Mouse (Mus musculus) lung, embryonic 14.5 days (tissue): ENCODE data around the gene Fam110a. TPM values are rescaled to one million over a fixed set of nuclear protein-coding genes. Genes with fewer than 3 reads are reported as not detected.

ENCODE experiments used
- ATAC-seq: fragments of 200-750 bp; cut with Nextera tagmentation; 2 replicates; pipeline ENCODE4 v1.8.0; 2017; ENCODE audit warnings: mild to moderate bottlenecking, moderate TSS enrichment, moderate library complexity; ENCODE audit not compliant: insufficient read depth
- DNase-seq: peaks from one replicate; pipeline ENCODE4 v3.0.0-alpha.2; 2015
- H3K27ac ChIP-seq: fragments of 300-500 bp; sonication (generic); 2 replicates; pipeline ENCODE4 v1.5.1; 2014; ENCODE audit warnings: low read depth, mild to moderate bottlenecking, moderate library complexity
- H3K27me3 ChIP-seq: fragments of 300-500 bp; sonication (generic); 2 replicates; pipeline ENCODE4 v1.6.1; 2014; ENCODE audit warnings: low read length, control low read depth; ENCODE audit not compliant: insufficient read depth
- H3K36me3 ChIP-seq: fragments of 300-500 bp; sonication (generic); 2 replicates; pipeline ENCODE4 v1.6.1; 2014; ENCODE audit warnings: control low read depth; ENCODE audit not compliant: insufficient read depth
- H3K4me1 ChIP-seq: fragments of 300-500 bp; sonication (generic); 2 replicates; pipeline ENCODE4 v1.6.1; 2014; ENCODE audit warnings: antibody characterized with exemption, control low read depth; ENCODE audit not compliant: insufficient read depth
- H3K4me2 ChIP-seq: fragments of 300-500 bp; sonication (generic); 2 replicates; pipeline ENCODE4 v1.6.1; 2014; ENCODE audit warnings: mild to moderate bottlenecking
- H3K4me3 ChIP-seq: fragments of 300-500 bp; sonication (generic); 2 replicates; pipeline ENCODE4 v1.5.1; 2014; ENCODE audit warnings: low read depth, low read length
- H3K9ac ChIP-seq: fragments of 300-500 bp; sonication (generic); 2 replicates; pipeline ENCODE4 v1.6.1; 2014
- H3K9me3 ChIP-seq: fragments of 300-500 bp; sonication (generic); 2 replicates; pipeline ENCODE4 v1.6.1; 2016; ENCODE audit warnings: low read depth, low read length, control low read depth
- CTCF ChIP-seq: IDR thresholded peaks from 2 replicates; pipeline ENCODE4 v1.5.1; 2016; ENCODE audit warnings: antibody characterized with exemption, low read depth
- WGBS: fragments of 180-500 bp; shearing (Covaris S2); extraction: QIAGEN DNeasy Blood & Tissue Kit; methylation state at CpG from one replicate; pipeline ENCODE4 v1.1.7; 2014; 5-methylcytosine and 5-hydroxymethylcytosine counted together
- polyA plus RNA-seq: library from polyadenylated mRNA; unstranded; fragments of >200 nt; fragmentation: Nextera tagmentation; extraction: Ambion mirVana; gene quantifications from 2 replicates; pipeline ENCODE4 v1.2.1, GENCODE M21; 2014

Gene Fam110a
- polyA plus RNA-seq, 1 experiment from 2014 or later: 29.3 TPM

- DNase-seq (no peak), ATAC-seq (no peak)
- Histone ChIP-seq H3K36me3 (no peaks in the 10 kb centered on the region), H3K4me1 (peaks cover 17% of the 10 kb centered on the region), H3K4me3 (no peak overlapping the region), H3K9me3 (no peaks in the 10 kb centered on the region), H3K9ac (no peak overlapping the region), H3K27me3 (no peaks in the 10 kb centered on the region), H3K27ac (no peak overlapping the region), H3K4me2 (no peak overlapping the region)
- no peak for TF ChIP-seq CTCF
- WGBS: 69% methylated on average over 3 of the region's 3 CpGs
Observed at GRCm38 (mm10) chr2:151976067-151976466, 4.0 kb downstream of the Fam110a start.

GRCm38 (mm10) chr2:151975295-151975694 is 4.7 kb downstream of the Fam110a start:
- 81% methylated on average over 5 of the region's 5 CpGs for WGBS
- Histone ChIP-seq H3K4me3 (no peak overlapping the region), H3K9me3 (no peaks in the 10 kb centered on the region), H3K4me2 (no peak overlapping the region), H3K9ac (no peak overlapping the region), H3K27ac (no peak overlapping the region), H3K4me1 (peaks cover 13% of the 10 kb centered on the region), H3K27me3 (no peaks in the 10 kb centered on the region), H3K36me3 (peaks cover under 1% of the 10 kb centered on the region; the same call in 1 of the 2 replicates)
- DNase-seq (no peak), ATAC-seq (no peak)
- peak; percentile 23; the same call in 1 of the 2 replicates for TF ChIP-seq CTCF

- 20% methylated on average over 36 of the region's 36 CpGs for WGBS
- DNase-seq (peak; percentile 72), ATAC-seq (0 out of 2 replicates have a peak, but pooled peaks have one; percentile 5)
- Histone ChIP-seq H3K4me3 (peak overlapping the region; percentile 36), H3K4me2 (peak overlapping the region; percentile 62), H3K4me1 (peaks cover 13% of the 10 kb centered on the region), H3K9ac (peak overlapping the region; percentile 49), H3K9me3 (no peaks in the 10 kb centered on the region), H3K36me3 (peaks cover 15% of the 10 kb centered on the region; the same call in 1 of the 2 replicates), H3K27me3 (no peaks in the 10 kb centered on the region), H3K27ac (peak overlapping the region; percentile 68)
- TF ChIP-seq CTCF: peak; percentile 43
Observed at GRCm38 (mm10) chr2:151973595-151974562, 6.1 kb downstream of the Fam110a start.

GRCm38 (mm10) chr2:151972880-151973594 is 7.0 kb downstream of the Fam110a start:
- TF ChIP-seq CTCF: no peak
- Histone ChIP-seq H3K4me1 (peaks cover 13% of the 10 kb centered on the region), H3K36me3 (peaks cover 24% of the 10 kb centered on the region; the same call in 1 of the 2 replicates), H3K27ac (peak overlapping the region; percentile 68), H3K9me3 (no peaks in the 10 kb centered on the region), H3K9ac (peak overlapping the region; percentile 49), H3K4me3 (peak overlapping the region; percentile 36), H3K4me2 (peak overlapping the region; percentile 62), H3K27me3 (no peaks in the 10 kb centered on the region)
- ATAC-seq (peak; percentile 29; the same call in 1 of the 2 replicates), DNase-seq (peak; percentile 48)
- 29% methylated on average over 23 of the region's 23 CpGs for WGBS

GRCm38 (mm10) chr2:151971748-151972147 is 8.3 kb downstream of the Fam110a start:
- Histone ChIP-seq H3K4me1 (peaks cover 13% of the 10 kb centered on the region), H3K36me3 (peaks cover 32% of the 10 kb centered on the region), H3K9me3 (no peaks in the 10 kb centered on the region), H3K9ac (no peak overlapping the region), H3K27ac (no peak overlapping the region), H3K27me3 (no peaks in the 10 kb centered on the region), H3K4me3 (no peak overlapping the region), H3K4me2 (peak overlapping the region; percentile 62; the same call in 1 of the 2 replicates)
- TF ChIP-seq CTCF: no peak
- no peak for ATAC-seq
- no peak for DNase-seq
- 72% methylated on average over 5 of the region's 5 CpGs for WGBS

GRCm38 (mm10) chr2:151970191-151971172 is 9.5 kb downstream of the Fam110a start:
- H3K9ac ChIP-seq: peak overlapping the region; percentile 46

More at GRCm38 (mm10) chr2:151970191-151971172, 9.5 kb downstream of the Fam110a start:
- DNase-seq: peak; percentile 93
- H3K27ac ChIP-seq: peak overlapping the region; percentile 74
- H3K9me3 ChIP-seq: no peaks in the 10 kb centered on the region
- peak overlapping the region; percentile 20 for H3K4me3 ChIP-seq
- TF ChIP-seq CTCF: no peak
- H3K27me3 ChIP-seq: no peaks in the 10 kb centered on the region
- H3K36me3 ChIP-seq: peaks cover 38% of the 10 kb centered on the region
- peak; percentile 86 for ATAC-seq
- H3K4me1 ChIP-seq: peaks cover 13% of the 10 kb centered on the region
- H3K4me2 ChIP-seq: peak overlapping the region; percentile 62
- WGBS: 42% methylated on average over 53 of the region's 53 CpGs
